Mouse (Mus musculus): ENCODE measurements around the gene Mapt.
"Not testable (repeated sequence)": the region's sequence is repeated elsewhere in the genome, so short reads cannot be mapped to it uniquely, and the experiment has no call there.

DNA sequence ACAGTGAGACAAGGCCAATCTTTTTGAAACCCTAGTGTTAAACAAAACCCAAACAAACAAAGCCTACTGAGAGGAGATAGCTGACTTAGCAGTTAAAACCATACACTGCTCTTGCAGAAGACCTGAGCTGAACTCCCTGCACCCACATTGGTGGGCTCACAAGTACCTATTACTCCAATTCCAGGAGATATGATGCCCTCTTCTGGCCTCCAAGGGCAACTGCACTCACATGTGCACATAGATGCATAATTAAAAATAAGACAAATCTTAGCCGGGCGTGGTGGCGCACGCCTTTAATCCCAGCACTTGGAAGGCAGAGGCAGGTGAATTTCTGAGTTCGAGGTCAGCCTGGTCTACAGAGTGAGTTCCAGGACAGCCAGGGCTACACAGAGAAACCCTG lies 17.1 kb upstream of the Mapt start:
- not testable (repeated sequence) for TF ChIP-seq CTCF, EP300 (IDR thresholded peaks at IDR 0.05; ENCODE audit: low read depth)

Data from liver, embryonic 14.5 days (tissue).